Mouse (Mus musculus): ENCODE results near the gene Pdcd1lg2.

DNA sequence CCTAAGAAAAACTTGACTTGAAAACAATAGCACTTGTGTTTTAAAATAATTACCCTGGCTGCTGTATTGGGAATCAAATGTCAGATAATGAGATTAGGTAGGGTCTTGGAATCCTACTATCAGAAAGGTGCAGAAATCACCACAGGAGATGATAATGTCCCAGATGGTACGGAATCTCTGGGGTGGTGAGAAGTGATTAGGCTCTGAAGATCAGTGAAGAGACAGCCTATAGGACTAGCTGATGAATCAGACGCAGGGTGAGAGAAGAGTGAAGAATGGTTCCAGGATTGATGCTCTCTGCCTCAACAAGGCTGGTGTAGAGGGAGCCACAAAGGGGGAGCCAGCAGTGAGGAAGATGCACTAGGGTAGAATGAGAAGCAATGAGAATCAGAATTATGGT is 6.5 kb downstream of the Pdcd1lg2 start:
- no peak for TF ChIP-seq POLR2A (IDR thresholded peaks at IDR 0.05; ENCODE audit: control insufficient read depth, low read depth, low read length)
- TF ChIP-seq CTCF (IDR thresholded peaks at IDR 0.05; ENCODE audit: control insufficient read depth, insufficient read depth, insufficient replicate concordance, low read depth, low read length), result no peak

Measured in testis, adult 2 months (tissue).